In genomic region chr16:76685562-76685961, GRCm38 (mm10) we compare ENCODE assay signal across 14 mouse cellular contexts.
DNase-seq lines count a peak whose midpoint lies in the region; ATAC-seq and TF ChIP-seq lines count a peak whose summit lies in the region.
"Had no signal": no experiment of that assay in that cellular context is flagged by ENCODE, and none has a peak within 500 bp of the region (broad histone marks: within the 10 kb centered on the region; RNA-seq: fewer than 3 reads in every experiment).

No protein-coding gene starts in this region.

- no peak for TF ChIP-seq CTCF in brain, embryonic 14.5 days (IDR thresholded peaks at IDR 0.05; ENCODE audit: borderline replicate concordance, extremely low read depth, insufficient read depth, insufficient read length)
- TF ChIP-seq CTCF in midbrain, postnatal 0 days (IDR thresholded peaks at IDR 0.05): no peak

- H3K4me1 ChIP-seq in forebrain, embryonic 14.5 days (ENCODE audit: control insufficient read depth, insufficient read depth, low read length): no peaks in the 10 kb centered on the region
- peaks cover 8% of the 10 kb centered on the region; the same call in 1 of the 2 replicates for H3K4me1 ChIP-seq in forebrain, embryonic 10.5 days
- H3K4me1 ChIP-seq in hindbrain, embryonic 13.5 days (replicated peaks): no peaks in the 10 kb centered on the region
- no peaks in the 10 kb centered on the region for H3K4me1 ChIP-seq in midbrain, postnatal 0 days (ENCODE audit: insufficient read depth, low read length)
- peaks cover 4% of the 10 kb centered on the region; the same call in 1 of the 2 replicates for H3K4me1 ChIP-seq in heart, embryonic 10.5 days
- H3K4me1 ChIP-seq: liver, embryonic 13.5 days had no signal

- no peak overlapping the region for H3K27ac ChIP-seq in forebrain, embryonic 14.5 days (ENCODE audit: low read depth, low read length)
- H3K27ac ChIP-seq in forebrain, embryonic 10.5 days: no peak overlapping the region
- no peak overlapping the region for H3K27ac ChIP-seq in hindbrain, embryonic 13.5 days
- no peak overlapping the region for H3K27ac ChIP-seq in midbrain, postnatal 0 days (ENCODE audit: low read depth, low read length)
- no peak overlapping the region for H3K27ac ChIP-seq in heart, embryonic 10.5 days
- H3K27ac ChIP-seq: gastrocnemius, adult 2 months; liver, embryonic 13.5 days had no signal

- no peak overlapping the region for H3K4me3 ChIP-seq in forebrain, embryonic 14.5 days (ENCODE audit: low read depth, low read length)
- no peak overlapping the region for H3K4me3 ChIP-seq in forebrain, embryonic 10.5 days
- H3K4me3 ChIP-seq in hindbrain, embryonic 13.5 days: no peak overlapping the region
- H3K4me3 ChIP-seq in midbrain, postnatal 0 days (ENCODE audit: low read depth, low read length): no peak overlapping the region
- no peak overlapping the region for H3K4me3 ChIP-seq in heart, embryonic 10.5 days
- H3K4me3 ChIP-seq: gastrocnemius, adult 2 months; liver, embryonic 13.5 days had no signal

- ATAC-seq in forebrain, embryonic 14.5 days: peak; percentile 54; the same call in 1 of the 2 replicates
- ATAC-seq in hindbrain, embryonic 13.5 days (ENCODE audit: low FRiP score): 0 out of 2 replicates have a peak, but pooled peaks have one; percentile 24
- 0 out of 2 replicates have a peak, but pooled peaks have one; percentile 23 for ATAC-seq in midbrain, postnatal 0 days (ENCODE audit: low FRiP score)

- peak; percentile 47 for DNase-seq in forebrain, embryonic 14.5 days (ENCODE audit: low spot score)
- DNase-seq in forebrain, embryonic 10.5 days (ENCODE audit: extremely low spot score, low spot score): no peak
- DNase-seq in brain, embryonic 14.5 days (ENCODE audit: low read depth): peak; percentile 76
- DNase-seq in midbrain, postnatal 0 days (ENCODE audit: low spot score): peak; percentile 48
- no peak for DNase-seq in heart, embryonic 10.5 days (ENCODE audit: low spot score)
- no peak for DNase-seq in thymus, postnatal 25 days
- DNase-seq in cerebellum, postnatal 36 days: no peak
- DNase-seq: adrenal gland, adult 2 months; cerebellum, adult 11 months; gastrocnemius, adult 2 months; liver, embryonic 13.5 days; lung, postnatal 4 days; right cerebral cortex, postnatal 14 days had no signal

- WGBS in forebrain, embryonic 14.5 days: 21% methylated on average over 8 of the region's 8 CpGs
- 49% methylated on average over 8 of the region's 8 CpGs for WGBS in forebrain, embryonic 10.5 days
- WGBS in hindbrain, embryonic 13.5 days: 23% methylated on average over 8 of the region's 8 CpGs
- WGBS in midbrain, postnatal 0 days: 16% methylated on average over 8 of the region's 8 CpGs
- WGBS in heart, embryonic 10.5 days: 70% methylated on average over 8 of the region's 8 CpGs

- no peak overlapping the region for H3K9ac ChIP-seq in forebrain, embryonic 14.5 days (ENCODE audit: low read length)
- no peak overlapping the region for H3K9ac ChIP-seq in hindbrain, embryonic 13.5 days
- no peak overlapping the region for H3K9ac ChIP-seq in midbrain, postnatal 0 days (replicated peaks; ENCODE audit: low read length, poor library complexity, severe bottlenecking)
- H3K9ac ChIP-seq: liver, embryonic 13.5 days had no signal

- H3K36me3 ChIP-seq in forebrain, embryonic 14.5 days (ENCODE audit: control insufficient read depth, insufficient read depth, low read length): no peaks in the 10 kb centered on the region
- no peaks in the 10 kb centered on the region for H3K36me3 ChIP-seq in forebrain, embryonic 10.5 days (replicated peaks)
- H3K36me3 ChIP-seq in hindbrain, embryonic 13.5 days: no peaks in the 10 kb centered on the region
- no peaks in the 10 kb centered on the region for H3K36me3 ChIP-seq in midbrain, postnatal 0 days (ENCODE audit: insufficient read depth, low read length)
- H3K36me3 ChIP-seq in heart, embryonic 10.5 days: no peaks in the 10 kb centered on the region
- H3K36me3 ChIP-seq: liver, embryonic 13.5 days had no signal

- H3K27me3 ChIP-seq in forebrain, embryonic 14.5 days (replicated peaks; ENCODE audit: control insufficient read depth, insufficient read depth, low read length): no peaks in the 10 kb centered on the region
- H3K27me3 ChIP-seq in forebrain, embryonic 10.5 days (ENCODE audit: poor library complexity, severe bottlenecking): no peaks in the 10 kb centered on the region
- peaks cover 7% of the 10 kb centered on the region; the same call in 1 of the 2 replicates for H3K27me3 ChIP-seq in hindbrain, embryonic 13.5 days
- H3K27me3 ChIP-seq in midbrain, postnatal 0 days (ENCODE audit: insufficient read depth, low read length): no peaks in the 10 kb centered on the region
- no peaks in the 10 kb centered on the region for H3K27me3 ChIP-seq in heart, embryonic 10.5 days (ENCODE audit: insufficient read depth, poor library complexity, severe bottlenecking)
- H3K27me3 ChIP-seq: liver, embryonic 13.5 days had no signal

- no peak overlapping the region for H3K4me2 ChIP-seq in forebrain, embryonic 14.5 days (ENCODE audit: low read length)
- no peak overlapping the region for H3K4me2 ChIP-seq in hindbrain, embryonic 13.5 days
- no peak overlapping the region for H3K4me2 ChIP-seq in midbrain, postnatal 0 days (ENCODE audit: low read depth, low read length, poor library complexity, severe bottlenecking)
- H3K4me2 ChIP-seq: liver, embryonic 13.5 days had no signal

- H3K9me3 ChIP-seq in forebrain, embryonic 14.5 days (replicated peaks; ENCODE audit: control insufficient read depth, low read length): no peaks in the 10 kb centered on the region
- H3K9me3 ChIP-seq in forebrain, embryonic 10.5 days: no peaks in the 10 kb centered on the region
- no peaks in the 10 kb centered on the region for H3K9me3 ChIP-seq in hindbrain, embryonic 13.5 days
- H3K9me3 ChIP-seq in midbrain, postnatal 0 days (ENCODE audit: low read length): no peaks in the 10 kb centered on the region
- H3K9me3 ChIP-seq in heart, embryonic 10.5 days: no peaks in the 10 kb centered on the region
- H3K9me3 ChIP-seq: liver, embryonic 13.5 days had no signal

- TF ChIP-seq POLR2A in brain, embryonic 14.5 days (IDR thresholded peaks at IDR 0.05; ENCODE audit: borderline replicate concordance, extremely low read depth, insufficient read depth, insufficient read length, poor library complexity, severe bottlenecking): no peak

Comparison
In these comparisons a context has a peak if more than half of its experiments do, and no peak if none do; other contexts are left out.
1. DNase-seq: peak in forebrain, embryonic 14.5 days (single experiment), brain, embryonic 14.5 days (single experiment) and midbrain, postnatal 0 days (single experiment); none in forebrain, embryonic 10.5 days (single experiment), heart, embryonic 10.5 days (single experiment), thymus, postnatal 25 days (single experiment) and cerebellum, postnatal 36 days (0 of 2).
2. Peak in every context shown above with its lines, with median percentiles within 50 percentile points of each other: ATAC-seq.